In the genomic region with DNA sequence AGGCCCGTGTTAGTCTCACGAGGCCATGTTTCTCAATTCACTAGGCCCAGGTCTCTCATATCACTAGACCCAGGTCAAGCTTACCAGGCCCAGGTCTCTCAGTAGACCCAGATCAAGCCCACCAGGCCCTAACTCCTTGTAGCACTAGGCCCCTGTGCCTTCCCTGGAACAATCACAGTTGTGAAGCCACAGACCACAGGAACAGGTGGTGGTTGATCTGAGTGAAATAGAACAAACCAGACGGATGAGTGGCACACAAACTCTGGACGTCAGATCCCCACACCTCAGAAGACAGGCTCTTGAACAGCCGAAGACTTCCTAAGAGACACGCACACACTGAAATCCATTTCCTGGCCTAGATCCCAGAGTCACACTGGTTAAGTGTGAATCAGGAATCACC, we compare ENCODE assay signal across 19 mouse cellular contexts. TPM values are rescaled to one million over a fixed set of nuclear protein-coding genes. Genes with fewer than 3 reads are reported as not detected.
DNase-seq lines count a peak whose midpoint lies in the region; ATAC-seq lines count a peak whose summit lies in the region.
"Had no signal": no experiment of that assay in that cellular context is flagged by ENCODE, and none has a peak within 500 bp of the region (broad histone marks: within the 10 kb centered on the region; RNA-seq: fewer than 3 reads in every experiment).

No protein-coding gene starts in this region.

- H3K9ac ChIP-seq in heart, embryonic 15.5 days, result no peak overlapping the region
- H3K9ac ChIP-seq: forebrain, postnatal 0 days; stomach, embryonic 15.5 days had no signal

- H3K27ac ChIP-seq in heart, embryonic 15.5 days, result 0 out of 2 replicates have a peak overlapping the region, but pooled peaks have one; percentile 18
- H3K27ac ChIP-seq: kidney, postnatal 0 days; stomach, embryonic 15.5 days had no signal

- H3K4me1 ChIP-seq in heart, embryonic 15.5 days (replicated peaks), result peaks cover 19% of the 10 kb centered on the region

- no peaks in the 10 kb centered on the region for H3K27me3 ChIP-seq in heart, embryonic 15.5 days
- H3K27me3 ChIP-seq: stomach, embryonic 15.5 days had no signal

- H3K4me3 ChIP-seq in heart, embryonic 15.5 days, result no peak overlapping the region
- H3K4me3 ChIP-seq: stomach, embryonic 15.5 days had no signal

- no peak for DNase-seq in heart, adult 18-20 months
- DNase-seq in thymus, postnatal 0 days (ENCODE audit: low spot score), result peak; percentile 16
- DNase-seq in thymus, postnatal 25 days, result no peak
- DNase-seq in testis, postnatal 14 days (ENCODE audit: low spot score), result no peak
- no peak for DNase-seq in kidney, adult 9 months
- no peak for DNase-seq in retina, embryonic 14.5 days (ENCODE audit: low spot score)
- DNase-seq: adrenal gland, adult 2 months; forebrain, postnatal 0 days; heart, adult 11 months; liver; right cerebral cortex, postnatal 4 days had no signal

- no peak overlapping the region for H3K4me2 ChIP-seq in heart, embryonic 15.5 days
- H3K4me2 ChIP-seq: stomach, embryonic 15.5 days had no signal

- ATAC-seq in heart, embryonic 15.5 days (replicated peaks; ENCODE audit: insufficient number of reproducible peaks, insufficient read depth, low FRiP score, low read depth), result no peak
- ATAC-seq in inflammation-experienced regulatory T-cells, adult 6 months, result peak; percentile 23
- ATAC-seq: forebrain, postnatal 0 days had no signal

- 73% methylated on average over 6 of the region's 6 CpGs for WGBS in heart, embryonic 15.5 days

- no peaks in the 10 kb centered on the region for H3K36me3 ChIP-seq in heart, embryonic 15.5 days
- H3K36me3 ChIP-seq: stomach, embryonic 15.5 days had no signal

- no peaks in the 10 kb centered on the region for H3K9me3 ChIP-seq in heart, embryonic 15.5 days (replicated peaks)
- H3K9me3 ChIP-seq: stomach, embryonic 15.5 days had no signal

RNA-seq across cellular contexts. Expression of a gene that starts 15.7 kb away (rescaled TPM):
- 0.30 and 1.9 TPM in 2 replicates for polyA plus RNA-seq in heart, embryonic 15.5 days (2015; fragmentation: Nextera tagmentation; extraction: Ambion mirVana)
- 1 to 10 TPM in 1 of 2 experiments, under 1 TPM in 1; 0.55 to 2.4 TPM for total RNA-seq in heart, adult 18-20 months (2021)
- 10.3 and 12.2 TPM in 2 replicates for polyA plus RNA-seq in thymus, postnatal 0 days (2015; fragmentation: Nextera tagmentation; extraction: Ambion mirVana)
- 100 to 1,000 TPM; 427 to 674 (median 450) TPM for polyA plus RNA-seq in inflammation-experienced regulatory T-cells, adult 6 months (2017; shearing (Covaris generic))
- total RNA-seq: gastrocnemius, adult 18-20 months had no signal

RNA-seq across cellular contexts. Expression of a gene that starts 20.5 kb away (rescaled TPM):
- 28.9 and 37.3 TPM in 2 replicates for polyA plus RNA-seq in heart, embryonic 15.5 days (2015; fragmentation: Nextera tagmentation; extraction: Ambion mirVana)
- 1 to 10 TPM; 7.8 to 7.9 TPM for total RNA-seq in heart, adult 18-20 months (2021)
- 6.5 and 9.1 TPM in 2 replicates for polyA plus RNA-seq in thymus, postnatal 0 days (2015; fragmentation: Nextera tagmentation; extraction: Ambion mirVana)
- polyA plus RNA-seq in inflammation-experienced regulatory T-cells, adult 6 months (2017; shearing (Covaris generic)), result 10 to 100 TPM in 1 of 3 experiments, 1 to 10 TPM in 2; 7.7 to 24.3 (median 8.0) TPM

RNA-seq across cellular contexts. Expression of a gene that starts 33.7 kb away (rescaled TPM):
- polyA plus RNA-seq in heart, embryonic 15.5 days (2015; fragmentation: Nextera tagmentation; extraction: Ambion mirVana), result 0.11 and 0.20 TPM in 2 replicates
- total RNA-seq in heart, adult 18-20 months (2021), result not detected
- polyA plus RNA-seq in thymus, postnatal 0 days (2015; fragmentation: Nextera tagmentation; extraction: Ambion mirVana), result 0.03 and 0.05 TPM in 2 replicates
- under 1 TPM in 1 of 3 experiments, not detected in 2; 0.17 TPM for polyA plus RNA-seq in inflammation-experienced regulatory T-cells, adult 6 months (2017; shearing (Covaris generic))
- total RNA-seq: gastrocnemius, adult 18-20 months; hematopoietic stem cell, adult 5-6 weeks had no signal
- polyA plus RNA-seq: heart, embryonic 14.5 days had no signal

RNA-seq across cellular contexts. Expression of a gene that starts 42.3 kb away (rescaled TPM):
- 0.21 and 0.60 TPM in 2 replicates for polyA plus RNA-seq in heart, embryonic 15.5 days (2015; fragmentation: Nextera tagmentation; extraction: Ambion mirVana)
- not detected for total RNA-seq in heart, adult 18-20 months (2021)
- 0.12 and 0.39 TPM in 2 replicates for polyA plus RNA-seq in thymus, postnatal 0 days (2015; fragmentation: Nextera tagmentation; extraction: Ambion mirVana)
- polyA plus RNA-seq in inflammation-experienced regulatory T-cells, adult 6 months (2017; shearing (Covaris generic)), result not detected
- total RNA-seq: hematopoietic stem cell, adult 5-6 weeks; megakaryocyte, adult 5-6 weeks had no signal
- polyA plus RNA-seq: heart, embryonic 14.5 days had no signal

Comparison
In these comparisons a context has a peak if more than half of its experiments do, and no peak if none do; other contexts are left out.
1. RNA of a gene that starts 15.7 kb away (polyA plus RNA-seq): 427 to 674 TPM in inflammation-experienced regulatory T-cells, adult 6 months; 10.3 to 12.2 TPM in thymus, postnatal 0 days and 0.30 to 1.9 TPM in heart, embryonic 15.5 days; every median in the first group is over 10 times any median in the second.